Mouse (Mus musculus) frontal cortex, adult (tissue): ENCODE measurements around the gene Chst2.

Experiments used
- ATAC-seq: cut with Nextera tagmentation; 2 replicates; pipeline ENCODE4 v1.9.2; 2017; ENCODE audit warnings: mild to moderate bottlenecking, moderate library complexity, mixed read lengths; ENCODE audit not compliant: low TSS enrichment

Chst2 gene

DNA sequence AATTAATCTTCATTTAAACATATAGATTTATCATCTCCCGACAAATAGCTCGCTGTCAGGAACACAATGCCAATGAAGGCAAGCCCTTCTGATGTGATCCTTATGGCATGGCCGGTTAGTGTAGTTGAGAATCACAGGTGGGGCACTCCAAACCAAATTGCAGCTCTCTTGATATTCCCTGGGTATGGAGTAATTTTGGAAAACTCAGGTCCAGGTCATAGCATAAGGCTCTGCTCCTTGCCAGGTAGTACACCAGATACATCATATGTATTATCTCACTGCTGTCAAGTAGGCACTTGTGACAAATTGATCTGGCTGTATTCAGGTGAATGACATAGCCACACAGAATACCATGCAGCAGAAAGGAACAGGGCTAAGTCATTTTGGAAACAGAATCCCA is 40.6 kb downstream of the Chst2 start:
- ATAC-seq, result no peak

DNA sequence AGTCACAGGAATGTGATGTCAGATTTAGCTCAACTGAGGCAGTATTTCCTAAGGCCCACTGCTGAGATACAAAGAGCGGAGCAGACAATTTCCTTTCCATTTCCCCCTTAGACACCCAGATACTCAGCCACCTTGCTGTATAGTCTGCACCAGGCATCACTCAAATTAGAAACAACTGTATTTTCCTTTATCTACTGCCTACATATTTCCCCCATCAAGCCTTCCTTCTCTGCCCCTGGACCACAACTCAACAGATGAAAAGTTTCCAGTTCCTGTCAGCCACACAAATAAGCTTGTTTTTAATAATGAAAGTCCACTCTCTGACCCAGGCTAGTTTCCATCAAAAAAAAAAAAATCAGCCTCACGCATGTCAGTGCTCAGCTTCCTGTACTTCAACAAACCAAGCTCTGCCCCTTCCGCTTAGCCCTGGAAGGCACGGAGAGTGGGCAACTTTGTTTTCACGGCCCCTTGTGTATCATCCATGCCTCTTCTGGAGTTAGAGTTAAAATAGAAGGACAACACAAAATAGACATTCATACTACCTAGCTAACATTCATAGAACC is 52.6 kb downstream of the Chst2 start:
- no peak for ATAC-seq

DNA sequence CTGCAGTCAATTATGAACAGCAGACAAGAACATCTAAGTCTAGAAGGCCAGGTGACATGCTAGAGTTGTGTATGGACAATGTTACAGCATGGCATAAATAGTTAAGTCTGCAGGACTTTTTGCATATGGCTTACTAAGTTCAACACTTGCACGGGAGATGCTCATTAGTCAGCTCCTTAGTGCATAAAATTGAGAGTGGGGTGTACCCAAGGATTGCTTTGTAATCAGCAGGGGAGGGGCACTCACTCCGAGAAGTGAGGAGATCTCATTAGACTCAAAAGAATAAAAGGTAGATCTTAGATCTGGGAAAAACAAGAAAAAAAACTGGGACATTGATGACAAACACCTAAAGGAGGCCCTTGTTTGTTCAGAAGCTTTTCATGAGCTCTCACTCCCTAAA is 54.6 kb downstream of the Chst2 start:
- ATAC-seq, result no peak

DNA sequence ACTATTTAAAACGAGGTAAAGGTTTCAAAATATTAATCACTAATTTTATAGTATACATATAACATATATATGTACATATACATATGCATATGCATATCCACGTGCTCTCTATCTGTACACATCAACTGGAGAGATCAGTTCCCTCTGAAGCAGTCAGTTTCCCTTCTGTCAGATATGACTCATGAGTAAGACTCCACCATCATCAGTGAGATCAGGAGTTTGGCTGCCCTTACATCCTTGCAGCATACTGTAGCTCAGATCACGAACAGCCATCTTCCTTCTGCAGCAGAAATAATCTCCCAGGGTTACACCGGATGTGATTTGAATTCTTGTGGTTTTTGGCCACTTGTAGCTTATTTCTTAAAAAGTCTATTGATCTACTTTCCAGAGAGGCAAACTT is 56.0 kb downstream of the Chst2 start:
- no peak for ATAC-seq
